Mouse (Mus musculus) adrenal gland, postnatal 4 days (tissue): ENCODE data around the gene Grin2c. TPM values are rescaled to one million over a fixed set of nuclear protein-coding genes. Genes with fewer than 3 reads are reported as not detected.

Experiments used
- DNase-seq, 2 experiments: peaks; one replicate each; pipeline ENCODE4 v3.0.0; 2021 to 2022; ENCODE audit warnings: low spot score in 2 of 2, mixed read lengths in 2 of 2
- total RNA-seq, 2 experiments: library from RNA; stranded (reverse); gene quantifications; 2 replicates each; pipeline ENCODE4 v1.2.3; 2021

Grin2c gene
- total RNA-seq, 2 experiments from 2014 or later = 1.8 to 2.0 TPM

DNA sequence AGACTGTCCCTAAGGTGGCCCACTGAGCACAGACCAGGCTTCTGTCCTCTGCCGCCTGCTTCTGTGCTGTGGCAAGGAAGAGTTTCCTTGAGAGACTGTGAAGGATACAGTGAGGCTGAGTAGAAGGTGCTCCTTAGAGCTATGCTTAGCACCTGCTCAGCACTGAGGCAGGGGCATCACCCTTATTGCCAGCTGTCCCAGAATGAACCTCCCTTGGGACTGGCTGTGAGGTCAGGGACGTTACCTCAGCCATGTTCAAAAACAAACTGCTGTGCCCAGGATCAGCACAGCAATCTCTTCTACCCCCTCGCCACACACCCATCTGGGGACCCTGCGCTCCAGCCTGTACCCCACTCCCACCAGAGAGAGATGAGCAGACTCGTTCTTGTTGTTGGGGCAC is 34.2 kb downstream of the Grin2c start:
- no peak for DNase-seq

DNA sequence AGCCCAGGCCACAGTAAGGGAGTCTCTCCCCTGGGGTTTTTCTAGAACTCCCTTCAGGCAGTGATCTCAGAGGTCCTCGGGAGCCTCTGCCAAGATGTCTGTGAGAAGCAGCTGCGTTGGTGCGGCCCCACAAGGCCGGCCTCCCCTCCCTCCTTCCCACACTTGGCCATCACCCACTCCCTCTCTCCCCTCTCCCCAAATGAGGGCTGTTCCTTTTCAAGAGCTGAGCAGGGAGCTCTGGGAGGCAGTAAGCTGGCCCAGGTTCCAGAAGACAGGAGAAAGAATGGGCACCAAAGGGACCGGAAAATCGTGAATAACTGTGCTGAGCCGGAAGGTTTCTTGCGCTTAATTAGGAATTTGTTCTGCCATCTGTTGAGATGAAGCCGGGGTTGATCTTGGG is 35.1 kb downstream of the Grin2c start:
- no peak for DNase-seq

DNA sequence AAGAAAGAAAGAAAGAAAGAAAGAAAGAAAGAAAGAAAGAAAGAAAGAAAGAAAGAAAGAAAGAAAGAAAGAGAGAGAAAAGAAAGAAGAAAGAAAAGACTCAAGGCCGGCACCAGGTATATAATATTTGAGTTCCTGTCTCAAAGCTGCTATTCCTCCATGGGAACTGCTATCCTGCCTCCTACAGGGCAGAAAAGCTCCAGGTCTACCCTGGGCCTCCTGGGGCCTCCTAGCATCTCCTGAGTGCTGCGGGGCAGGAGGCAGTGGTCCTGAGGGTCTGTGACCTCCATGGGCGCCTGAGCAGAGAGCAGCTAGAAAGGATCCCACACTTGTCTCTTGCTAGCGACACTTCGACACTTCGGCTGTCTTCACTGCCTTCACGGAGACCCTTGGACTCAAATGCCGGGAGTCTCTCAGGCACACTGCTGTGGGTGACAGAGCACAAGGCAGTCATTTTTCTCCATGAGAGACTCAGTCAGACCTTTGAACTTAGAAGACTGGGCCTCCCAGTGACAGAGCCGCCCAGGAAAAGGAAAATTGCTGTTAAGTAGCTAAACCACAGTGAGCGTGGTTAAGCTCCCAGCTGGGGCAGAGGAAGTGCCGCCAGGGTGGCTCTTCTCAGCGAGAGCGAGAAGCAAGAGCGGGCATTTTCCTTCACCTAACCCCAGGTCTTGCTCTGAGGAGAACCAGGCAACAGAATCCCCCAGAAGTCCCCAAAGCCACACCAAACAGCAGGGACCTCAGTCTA is 35.7 kb downstream of the Grin2c start:
- DNase-seq = no peak

DNA sequence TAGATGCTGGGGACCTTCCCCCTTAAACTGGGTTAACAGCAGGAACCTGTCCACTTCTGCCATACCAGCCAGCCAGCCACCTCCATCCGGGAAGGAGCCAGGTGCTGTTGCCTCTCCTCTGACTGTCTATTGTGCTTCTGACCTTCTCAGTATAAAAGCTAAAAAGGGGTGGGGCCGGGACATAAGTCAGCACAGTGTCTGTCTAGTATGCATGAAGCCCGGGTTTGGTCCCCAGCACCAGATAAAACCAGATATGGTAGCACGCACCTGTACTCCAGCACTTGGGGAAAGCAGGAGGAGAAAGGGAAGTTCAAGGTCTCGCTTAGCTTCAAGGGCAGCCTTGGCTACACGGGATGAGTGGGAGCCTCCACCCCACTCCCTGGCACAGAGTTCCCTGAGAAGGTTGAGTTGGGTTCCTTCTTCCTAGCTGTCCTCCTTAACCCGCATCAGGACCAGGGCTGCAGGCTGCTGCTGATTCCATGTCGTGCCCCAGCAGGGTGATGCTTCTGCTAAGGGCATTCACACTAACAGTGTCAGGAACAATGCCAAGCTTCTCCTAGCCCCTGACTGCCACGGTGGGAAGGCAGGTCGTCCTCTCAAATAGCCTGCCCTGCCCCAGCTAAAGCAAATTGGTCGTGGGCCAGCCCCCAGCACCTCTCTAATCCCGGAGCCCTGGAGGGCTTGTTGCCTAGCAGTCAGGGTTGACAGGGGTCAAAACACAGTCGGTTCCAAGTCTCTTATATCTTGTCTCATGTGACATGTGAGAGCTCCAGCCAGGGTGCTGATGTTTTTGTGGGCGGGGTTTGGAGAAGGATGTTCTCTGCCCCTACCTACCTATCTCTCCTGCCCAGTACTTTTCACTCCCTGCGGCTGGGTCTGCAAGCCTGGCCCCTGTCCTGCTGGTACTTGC is 37.8 kb downstream of the Grin2c start:
- DNase-seq = no peak

DNA sequence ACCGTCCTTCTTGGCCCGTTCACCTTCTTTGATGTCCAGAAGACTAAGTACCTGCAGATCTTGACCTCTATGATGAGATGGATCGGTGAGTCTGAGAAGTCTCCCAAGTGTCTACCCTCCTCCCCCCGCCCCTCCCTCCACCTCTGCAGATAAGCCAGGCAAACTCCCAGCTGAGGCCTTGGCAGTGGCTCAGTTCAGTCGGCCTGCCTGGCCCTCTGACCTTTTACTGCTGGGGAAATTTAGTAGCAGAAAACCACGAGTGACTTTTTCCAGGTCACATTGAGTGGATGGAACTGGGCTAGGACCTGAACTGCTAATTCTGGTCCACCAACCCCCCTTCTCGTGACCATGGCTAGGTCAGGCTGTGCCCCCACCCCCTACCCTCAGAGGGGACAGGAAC is 38.6 kb downstream of the Grin2c start:
- DNase-seq = no peak

DNA sequence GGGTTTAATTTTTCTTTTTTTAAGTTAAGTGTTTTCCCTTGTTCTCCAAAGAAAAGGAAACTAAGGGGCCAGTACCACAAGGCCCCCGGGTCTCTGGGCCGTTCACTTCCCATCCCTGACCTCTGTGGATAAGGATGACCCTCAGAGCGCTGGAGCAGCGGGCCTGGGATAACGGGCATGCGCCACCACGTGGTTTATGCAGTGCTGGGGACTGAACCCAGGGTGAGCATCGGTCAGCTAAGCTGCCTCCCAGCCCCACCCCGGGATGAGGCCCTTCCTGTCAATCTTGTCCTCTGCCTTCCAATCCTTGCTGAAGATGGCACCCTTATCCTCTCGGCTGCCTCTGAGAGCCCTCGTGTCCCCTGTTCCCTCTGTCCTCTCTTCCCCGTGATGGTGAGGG is 39.4 kb downstream of the Grin2c start:
- no peak for DNase-seq

DNA sequence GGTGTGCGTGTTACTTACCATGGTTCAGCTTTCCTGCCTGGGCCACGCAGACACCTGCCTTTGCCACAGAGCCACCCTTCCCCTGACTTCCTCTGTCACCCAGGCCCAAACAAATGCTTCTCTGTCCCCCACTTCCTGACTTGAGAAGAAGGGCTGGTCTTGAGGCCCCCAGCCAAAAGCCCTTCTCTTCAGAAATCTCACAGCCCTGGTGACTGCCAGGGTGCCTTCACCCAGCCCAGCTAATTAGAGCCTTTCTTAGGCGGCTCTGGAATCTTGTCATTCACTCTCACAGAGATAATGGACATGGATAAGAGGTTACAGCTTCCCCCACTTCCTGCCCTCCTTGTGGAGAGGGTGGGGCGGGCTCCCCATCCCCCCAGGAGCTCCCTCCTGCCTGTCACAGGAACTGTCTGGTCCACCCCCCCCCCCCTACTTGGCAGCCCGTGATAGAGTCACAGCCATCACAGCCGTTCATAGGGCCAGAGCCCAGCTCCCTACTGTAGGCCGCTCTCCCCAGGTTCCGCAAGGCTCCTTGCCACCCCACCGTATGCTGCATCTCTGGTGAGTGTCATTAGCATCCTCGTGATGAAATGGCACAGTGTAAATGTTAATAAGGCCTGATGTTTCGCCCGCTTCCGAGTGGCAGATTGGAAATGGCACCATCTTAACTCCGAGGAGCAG is 40.1 kb downstream of the Grin2c start:
- no peak for DNase-seq

DNA sequence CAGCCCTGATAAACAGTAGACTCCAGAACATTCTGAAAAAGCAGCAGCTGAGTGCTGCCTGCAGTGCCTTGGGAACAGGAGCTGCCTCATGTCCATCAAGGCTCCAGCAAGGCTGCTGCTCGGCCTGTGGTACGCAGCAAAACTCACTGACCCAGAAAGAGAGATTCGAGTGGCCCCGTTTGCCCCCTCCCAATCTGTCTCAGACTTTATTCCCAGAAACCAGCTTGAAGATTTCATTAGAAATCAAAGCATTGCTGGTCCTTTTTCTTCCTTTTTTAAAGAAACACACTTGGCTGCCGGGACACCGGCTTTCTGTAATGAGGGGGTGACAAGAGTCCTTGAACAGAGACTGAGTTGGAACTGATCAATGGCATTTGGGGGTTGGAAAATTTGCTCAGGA is 41.7 kb downstream of the Grin2c start:
- no peak for DNase-seq

DNA sequence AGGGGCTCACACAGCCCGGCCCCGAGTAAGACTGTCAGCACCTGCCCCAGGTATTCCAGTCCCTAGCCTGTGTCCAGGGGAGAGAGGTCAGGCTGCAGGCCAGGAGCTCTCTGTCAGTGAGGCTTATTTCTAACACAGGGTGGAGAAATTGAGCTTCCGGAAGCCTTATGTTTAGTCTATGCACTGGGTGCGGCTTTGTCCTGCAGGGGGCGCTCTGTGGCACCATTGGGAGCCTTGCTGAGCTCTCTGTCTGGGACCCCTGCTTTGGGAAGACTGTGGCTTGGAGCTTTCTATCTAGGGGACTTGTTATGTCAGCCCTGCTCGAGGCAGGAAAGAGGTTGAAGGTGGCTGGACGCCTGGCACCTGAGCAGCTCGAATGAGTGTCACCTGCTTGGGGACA is 42.2 kb downstream of the Grin2c start:
- DNase-seq = peak; percentile 33 to 53

DNA sequence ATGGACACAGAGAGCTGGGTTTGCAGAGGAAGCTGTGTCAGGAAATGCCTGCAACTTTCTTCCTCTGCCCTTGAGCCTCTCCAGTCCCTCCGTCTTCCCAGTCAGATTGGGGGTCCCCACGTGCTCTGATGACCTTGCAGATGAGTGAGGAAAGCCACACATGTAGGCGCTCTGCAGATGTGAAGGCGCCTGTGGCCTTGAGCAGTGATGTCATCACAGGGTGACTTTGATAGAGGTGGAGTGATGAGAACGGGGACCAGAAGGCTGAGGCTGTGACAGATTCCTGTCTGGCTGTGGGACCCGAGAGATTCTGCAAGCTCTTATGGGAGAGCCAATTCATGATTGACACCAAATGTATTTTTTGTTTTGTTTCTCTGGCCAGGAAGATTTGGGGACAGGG is 43.2 kb downstream of the Grin2c start:
- no peak for DNase-seq

DNA sequence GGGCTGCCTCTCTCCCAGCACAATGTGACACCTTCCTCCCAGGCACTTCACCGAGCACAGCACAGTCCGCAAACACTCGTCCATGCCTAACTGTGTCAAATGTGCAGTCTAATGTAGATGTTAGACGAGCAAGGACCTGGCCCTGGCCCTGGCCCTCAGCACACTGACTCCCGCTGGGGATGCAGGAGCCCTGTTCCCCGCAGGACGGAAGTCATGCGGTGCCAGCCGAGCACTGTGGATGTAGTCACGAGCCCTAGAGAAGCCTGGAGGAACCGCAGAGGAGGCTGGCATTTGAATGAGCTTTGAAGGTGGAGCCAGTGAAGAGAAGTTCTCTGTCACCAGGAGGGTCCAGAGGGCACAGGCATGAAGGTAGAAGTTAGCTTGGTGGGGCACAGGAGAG is 43.6 kb downstream of the Grin2c start:
- DNase-seq = no peak

DNA sequence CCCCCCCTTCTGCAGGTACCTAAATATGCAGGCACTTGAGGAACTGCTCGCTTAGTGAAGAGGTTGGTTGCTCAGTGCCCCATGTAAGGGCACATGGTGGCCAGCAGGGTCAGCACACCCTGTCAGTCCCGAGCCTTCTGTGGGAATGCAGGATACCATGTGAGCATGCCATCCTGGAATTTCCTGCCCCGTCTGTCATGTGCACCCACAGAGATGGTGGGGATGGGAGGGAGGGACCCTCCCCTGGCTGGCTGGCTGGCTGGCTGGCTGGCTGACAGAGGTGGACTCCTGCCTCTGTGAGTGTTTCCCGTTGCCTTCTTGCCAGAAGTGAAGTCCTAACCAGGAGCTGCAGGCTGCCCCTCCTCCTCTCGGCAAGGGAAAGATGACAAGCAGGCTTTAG is 44.5 kb downstream of the Grin2c start:
- DNase-seq = no peak

DNA sequence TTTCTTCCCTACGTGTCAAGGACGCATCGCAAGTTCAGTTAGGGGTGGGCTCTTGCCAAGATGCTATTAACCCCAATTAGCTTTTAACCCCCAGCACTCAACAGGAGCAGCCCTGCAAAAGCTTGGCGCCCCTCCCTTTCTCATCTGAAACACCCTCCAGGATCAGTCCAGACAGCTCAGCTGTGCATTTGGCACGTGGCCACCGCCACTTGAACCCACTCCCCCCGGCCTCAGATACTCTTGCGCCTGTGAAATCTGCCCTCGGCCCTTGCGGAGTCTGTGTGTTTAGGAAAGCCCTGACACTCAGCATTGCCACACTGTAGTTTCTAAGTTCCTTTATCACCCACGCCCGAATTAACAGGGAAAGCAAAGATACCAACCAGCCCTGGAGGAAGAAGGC is 45.0 kb downstream of the Grin2c start:
- DNase-seq = no peak

DNA sequence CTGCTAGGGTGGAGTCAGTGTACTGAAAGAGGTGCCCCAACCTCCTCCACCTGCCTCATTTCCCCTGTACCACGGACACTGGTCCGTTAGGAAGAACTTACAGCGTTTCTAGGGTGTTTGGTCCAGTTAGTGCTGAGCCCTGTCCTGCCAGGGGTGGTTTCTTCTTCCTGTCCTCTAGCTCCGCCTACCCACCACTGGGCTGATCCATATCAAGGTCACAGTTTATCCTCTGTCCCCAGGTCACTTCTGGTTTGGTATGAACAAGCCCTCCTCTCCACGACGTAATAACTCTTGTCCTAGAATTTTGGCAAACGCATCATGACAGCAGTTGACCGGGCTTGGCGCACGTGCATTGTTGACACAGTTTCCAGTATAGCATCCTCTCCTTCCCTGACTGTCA is 47.4 kb downstream of the Grin2c start:
- DNase-seq = no peak

DNA sequence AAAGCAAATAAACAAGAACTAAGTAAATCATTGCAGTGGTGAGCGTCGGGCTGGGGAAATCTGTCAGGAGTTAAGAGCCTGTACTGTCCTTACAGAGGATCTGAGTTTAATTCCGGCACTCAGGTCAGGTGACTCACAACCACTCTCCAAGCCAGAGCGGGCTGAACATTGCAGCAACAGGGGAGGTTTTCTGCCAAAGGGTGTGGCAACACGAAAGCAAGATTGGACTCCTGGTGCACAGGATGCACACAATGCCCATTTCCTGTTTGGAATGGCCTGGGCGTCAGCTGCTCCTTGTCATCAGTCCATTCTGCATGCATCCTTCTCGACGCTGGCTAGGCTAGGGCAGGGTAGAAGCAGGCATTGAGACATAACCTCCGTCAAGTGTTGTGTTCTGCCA is 47.8 kb downstream of the Grin2c start:
- DNase-seq = no peak

DNA sequence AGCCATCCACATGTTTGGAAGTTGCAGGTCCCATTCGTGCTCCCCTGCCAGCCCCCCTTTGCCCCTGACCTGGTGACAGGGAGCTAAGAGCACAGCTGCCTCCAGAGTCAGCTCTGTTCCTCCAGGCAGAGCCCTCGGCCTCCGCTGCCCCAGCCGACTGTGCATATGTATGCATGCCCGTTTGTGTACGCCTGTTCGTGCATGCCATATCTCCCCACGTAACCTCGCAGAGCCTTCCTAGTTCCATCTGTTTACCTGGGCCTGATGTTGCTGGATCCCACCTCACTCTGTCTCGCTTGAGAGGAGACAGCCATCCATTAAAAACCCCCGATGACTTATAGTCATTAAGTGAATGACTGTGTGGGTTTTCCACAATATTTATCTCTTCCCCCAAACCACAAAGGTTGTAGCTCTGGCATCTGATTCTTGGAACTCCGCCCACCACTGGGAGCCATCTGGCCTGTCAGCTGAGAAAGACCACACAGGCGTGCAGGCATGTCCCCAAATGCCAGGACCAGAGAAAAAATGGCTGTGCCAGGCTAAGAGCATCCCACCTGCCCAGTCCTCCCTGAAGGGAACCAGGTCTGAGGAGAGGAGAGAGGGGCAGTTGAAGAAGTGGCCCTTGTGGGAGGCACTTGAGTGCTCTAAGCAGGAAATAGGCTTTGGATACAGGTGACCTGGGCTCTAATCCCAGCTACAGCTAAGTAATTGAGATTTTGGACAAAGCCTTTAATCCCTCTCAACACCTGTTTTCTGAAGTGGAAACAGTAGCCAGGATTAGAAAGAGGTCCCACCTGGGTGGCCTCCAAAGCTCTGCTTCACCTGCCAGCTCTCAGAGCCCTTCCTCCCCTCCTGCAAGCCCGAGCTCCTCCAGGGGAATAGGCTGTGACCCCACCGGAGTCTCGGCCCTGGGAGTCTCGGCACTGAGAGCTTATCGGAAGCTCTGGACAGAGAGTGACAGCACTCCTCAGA is 49.3 kb downstream of the Grin2c start:
- no peak for DNase-seq

DNA sequence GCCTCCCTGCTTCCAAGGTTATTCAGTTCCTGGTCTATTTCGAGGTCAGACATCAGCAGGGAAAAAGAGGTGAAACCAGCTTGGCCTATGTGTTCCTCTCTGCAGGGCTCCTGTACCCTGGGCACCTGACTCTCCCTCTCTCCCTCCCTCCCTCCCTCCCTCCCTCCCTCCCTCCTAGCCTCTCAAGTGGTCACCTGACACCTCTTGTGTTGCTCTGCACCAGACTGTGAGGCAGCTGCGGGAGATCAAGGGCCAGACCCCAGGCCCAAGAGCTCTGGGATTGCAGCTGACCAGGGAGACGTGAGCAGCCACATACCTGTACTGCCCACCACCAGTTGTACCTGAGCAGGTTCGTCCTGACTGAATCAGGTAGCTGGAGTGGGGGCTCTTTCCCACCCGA is 51.9 kb downstream of the Grin2c start:
- no peak for DNase-seq

DNA sequence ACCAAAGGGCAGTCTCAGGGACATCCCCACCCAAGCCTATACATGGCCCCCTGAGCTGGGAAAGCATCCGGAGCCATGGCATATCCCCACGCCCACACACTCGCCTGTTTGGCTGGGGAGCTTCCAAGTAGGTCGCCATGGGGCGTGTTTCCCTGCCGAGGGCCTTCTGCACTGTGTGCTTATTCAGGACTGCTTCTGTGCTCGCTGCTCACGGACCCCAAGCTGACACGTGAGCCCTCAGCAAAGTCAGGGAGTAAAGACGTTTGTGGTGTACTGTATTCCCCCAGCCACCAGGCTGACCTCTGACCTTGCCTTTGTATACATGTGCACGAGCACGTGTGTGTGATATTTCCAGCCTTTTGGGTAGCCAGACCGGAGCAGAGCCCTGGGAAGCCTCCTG is 54.9 kb downstream of the Grin2c start:
- no peak for DNase-seq

DNA sequence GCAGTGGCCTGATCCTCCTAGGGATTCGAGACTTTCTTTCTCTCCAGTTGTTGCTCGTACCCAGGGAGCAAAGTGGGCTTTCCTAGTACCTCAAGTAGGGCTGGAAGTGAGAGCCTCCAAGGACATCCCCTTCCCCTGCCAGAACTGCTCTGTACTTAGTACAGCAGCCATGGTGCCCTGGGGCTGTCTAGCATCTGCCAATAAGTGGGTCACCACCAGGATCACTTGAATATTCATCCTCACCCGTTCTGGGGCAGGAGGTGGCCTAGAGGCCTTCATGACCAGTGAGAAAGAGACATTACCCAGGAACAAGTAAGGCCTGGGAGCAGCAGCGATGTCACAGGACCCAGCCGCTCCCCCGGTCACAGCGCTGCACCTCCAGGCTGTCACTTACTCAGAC is 57.1 kb downstream of the Grin2c start:
- DNase-seq = no peak

DNA sequence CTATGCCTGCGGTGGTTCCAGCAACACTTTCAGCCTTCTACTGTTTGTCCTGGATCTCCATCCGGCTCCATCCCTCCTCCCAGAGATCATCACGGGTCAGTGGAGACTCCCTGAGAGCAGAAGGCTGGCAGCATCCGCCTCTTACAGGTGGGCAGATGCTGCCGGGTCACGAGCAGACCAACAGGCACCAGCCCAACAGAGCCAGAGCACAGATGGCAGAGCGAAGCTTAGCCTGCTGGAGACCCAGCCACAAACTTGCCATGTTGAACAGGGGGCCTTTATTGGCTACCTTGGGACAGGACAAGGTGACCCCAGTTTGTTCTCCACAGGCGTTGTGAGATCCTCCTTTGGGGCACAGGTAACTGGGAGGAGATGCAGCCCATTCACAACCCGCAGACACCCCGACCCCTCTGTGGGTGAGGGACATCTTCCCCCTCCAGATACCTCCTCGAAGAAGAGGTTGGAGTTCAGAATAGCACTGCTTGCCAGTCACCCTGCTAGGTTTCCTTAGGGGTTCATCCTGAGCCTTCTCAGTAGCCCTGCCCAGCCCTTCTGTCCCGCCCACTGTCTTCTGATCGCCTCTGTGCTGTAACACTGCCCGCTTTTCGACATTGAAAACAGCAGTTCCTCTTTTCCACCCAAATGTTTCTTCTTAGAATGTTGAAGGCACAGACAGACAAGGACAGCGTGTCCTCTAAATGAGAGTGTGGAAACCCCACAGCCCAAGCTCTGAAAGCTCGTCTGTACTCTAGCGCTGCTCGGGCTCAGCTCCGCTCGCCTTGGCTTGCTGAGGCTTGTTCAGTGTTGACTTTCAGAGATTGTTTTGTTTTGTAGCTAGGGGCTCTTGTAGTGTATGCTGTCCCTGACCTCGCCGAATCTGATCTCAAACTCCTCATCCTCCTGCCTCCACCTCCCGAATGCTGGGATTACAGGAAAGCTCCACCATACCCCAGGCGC is 58.0 kb downstream of the Grin2c start:
- no peak for DNase-seq
